Mouse (Mus musculus): ENCODE results near the gene Glo1. TPM values are rescaled to one million over a fixed set of nuclear protein-coding genes. Genes with fewer than 3 reads are reported as not detected.

Gene Glo1
- polyA plus RNA-seq, 1 experiment = 124 TPM

GRCm38 (mm10) chr17:30558623-30559022, 68.0 kb downstream of the Glo1 start:
- 0 out of 2 replicates have a peak, but pooled peaks cover 2% of the 10 kb centered on the region for H3K4me1 ChIP-seq (ENCODE audit: control insufficient read depth, insufficient read depth, low read length)
- no peak overlapping the region for H3K27ac ChIP-seq (ENCODE audit: insufficient read depth, low read length)
- TF ChIP-seq POLR2A (IDR thresholded peaks at IDR 0.05; ENCODE audit: low read depth, low read length) (no peak), CTCF (IDR thresholded peaks at IDR 0.05; ENCODE audit: borderline replicate concordance, insufficient read depth, low read length) (no peak)
- no peak overlapping the region for H3K4me3 ChIP-seq (ENCODE audit: insufficient read depth, low read length)

GRCm38 (mm10) chr17:30556512-30556911, 70.2 kb downstream of the Glo1 start:
- TF ChIP-seq POLR2A (IDR thresholded peaks at IDR 0.05; ENCODE audit: low read depth, low read length) (no peak), CTCF (IDR thresholded peaks at IDR 0.05; ENCODE audit: borderline replicate concordance, insufficient read depth, low read length) (no peak)
- Histone ChIP-seq H3K4me3 (ENCODE audit: insufficient read depth, low read length) (no peak overlapping the region), H3K4me1 (ENCODE audit: control insufficient read depth, insufficient read depth, low read length) (0 out of 2 replicates have a peak, but pooled peaks cover 2% of the 10 kb centered on the region), H3K27ac (ENCODE audit: insufficient read depth, low read length) (no peak overlapping the region)

GRCm38 (mm10) chr17:30553027-30553937, 73.4 kb downstream of the Glo1 start:
- no peak for TF ChIP-seq CTCF (IDR thresholded peaks at IDR 0.05; ENCODE audit: borderline replicate concordance, insufficient read depth, low read length)
- no peak for TF ChIP-seq POLR2A (IDR thresholded peaks at IDR 0.05; ENCODE audit: low read depth, low read length)
- Histone ChIP-seq H3K27ac (ENCODE audit: insufficient read depth, low read length) (no peak overlapping the region), H3K4me3 (ENCODE audit: insufficient read depth, low read length) (no peak overlapping the region), H3K4me1 (ENCODE audit: control insufficient read depth, insufficient read depth, low read length) (peaks cover 14% of the 10 kb centered on the region)

- Histone ChIP-seq H3K4me3 (ENCODE audit: insufficient read depth, low read length) (no peak overlapping the region), H3K27ac (ENCODE audit: insufficient read depth, low read length) (no peak overlapping the region), H3K4me1 (ENCODE audit: control insufficient read depth, insufficient read depth, low read length) (peaks cover 24% of the 10 kb centered on the region)
- no peak for TF ChIP-seq CTCF (IDR thresholded peaks at IDR 0.05; ENCODE audit: borderline replicate concordance, insufficient read depth, low read length)
- no peak for TF ChIP-seq POLR2A (IDR thresholded peaks at IDR 0.05; ENCODE audit: low read depth, low read length)
These were observed 75.9 kb downstream of the Glo1 start for GRCm38 (mm10) chr17:30550774-30551107.

- TF ChIP-seq POLR2A (IDR thresholded peaks at IDR 0.05; ENCODE audit: low read depth, low read length) = no peak
- no peak for TF ChIP-seq CTCF (IDR thresholded peaks at IDR 0.05; ENCODE audit: borderline replicate concordance, insufficient read depth, low read length)
- H3K27ac ChIP-seq (ENCODE audit: insufficient read depth, low read length) = no peak overlapping the region
These were observed 76.5 kb downstream of the Glo1 start for GRCm38 (mm10) chr17:30549899-30550773.

GRCm38 (mm10) chr17:30539098-30539497, 87.6 kb downstream of the Glo1 start:
- Histone ChIP-seq H3K4me3 (ENCODE audit: insufficient read depth, low read length) (no peak overlapping the region), H3K4me1 (ENCODE audit: control insufficient read depth, insufficient read depth, low read length) (peaks cover 9% of the 10 kb centered on the region; the same call in 1 of the 2 replicates), H3K27ac (ENCODE audit: insufficient read depth, low read length) (no peak overlapping the region)
- TF ChIP-seq POLR2A (IDR thresholded peaks at IDR 0.05; ENCODE audit: low read depth, low read length) (no peak), CTCF (IDR thresholded peaks at IDR 0.05; ENCODE audit: borderline replicate concordance, insufficient read depth, low read length) (no peak)

More at GRCm38 (mm10) chr17:30549899-30550773, 76.5 kb downstream of the Glo1 start:
- Histone ChIP-seq H3K4me3 (ENCODE audit: insufficient read depth, low read length) (no peak overlapping the region), H3K4me1 (ENCODE audit: control insufficient read depth, insufficient read depth, low read length) (peaks cover 24% of the 10 kb centered on the region)

GRCm38 (mm10) chr17:30536651-30537050, 90.0 kb downstream of the Glo1 start:
- Histone ChIP-seq H3K4me3 (ENCODE audit: insufficient read depth, low read length) (no peak overlapping the region), H3K27ac (ENCODE audit: insufficient read depth, low read length) (no peak overlapping the region), H3K4me1 (ENCODE audit: control insufficient read depth, insufficient read depth, low read length) (peaks cover 3% of the 10 kb centered on the region; the same call in 1 of the 2 replicates)
- no peak for TF ChIP-seq POLR2A (IDR thresholded peaks at IDR 0.05; ENCODE audit: low read depth, low read length)
- TF ChIP-seq CTCF (IDR thresholded peaks at IDR 0.05; ENCODE audit: borderline replicate concordance, insufficient read depth, low read length) = no peak

Other genes with a start within 250 kb of the Glo1 start
- 14.9 and 21.3 TPM in 2 replicates for gene Btbd9, start 50.4 kb downstream of the Glo1 start, polyA plus RNA-seq (2011; ENCODE audit: insufficient read length, low read depth, missing spikeins)
- 0.92 and 1.7 TPM in 2 replicates for gene Dnah8, start 2.5 kb downstream of the Glo1 start, polyA plus RNA-seq (2011; ENCODE audit: insufficient read length, low read depth, missing spikeins)

All from embryonic fibroblast, embryonic 13.5 days (primary cell).